ENCODE assay signal across 8 mouse cellular contexts in genomic region chr7:7136379-7136866, GRCm38 (mm10). TPM values are rescaled to one million over a fixed set of nuclear protein-coding genes. Genes with fewer than 3 reads are reported as not detected.
A peak's percentile ranks its signal among the peaks of the same experiment; 100 is the strongest.
DNase-seq lines count a peak whose midpoint lies in the region; ATAC-seq and TF ChIP-seq lines count a peak whose summit lies in the region.

Zfp773 (minus strand) TSS chr7:7136755.

- CTCF ChIA-PET in Patski (lab: Charles Lee) = interaction anchor here (1.0 to 1.5 kb wide), 4 partner anchors 24 to 52 kb away, joined by 3 to 6 read pairs (median 4); partner anchors contain the start of gene Zfp418

- peak; percentile 13 for DNase-seq in Patski (ENCODE audit: low read depth, low spot score)
- peak; percentile 67 to 74 for DNase-seq in cerebellum, adult 2 months
- peak; percentile 9 to 70 for DNase-seq in frontal cortex, adult 2 months (ENCODE audit: extremely low spot score in 1 of 2, low spot score in 1 of 2)
- peak; percentile 75 for DNase-seq in hindbrain, embryonic 14.5 days (ENCODE audit: low spot score)
- DNase-seq in layer of hippocampus, postnatal 14 days (ENCODE audit: low spot score in 2 of 2) = peak; percentile 58 to 60
- peak; percentile 63 for DNase-seq in lung, postnatal 0 days (ENCODE audit: low spot score)
- DNase-seq in ovary, postnatal 14 days (ENCODE audit: low spot score) = peak; percentile 35
- peak; percentile 11 for DNase-seq in urinary bladder, postnatal 10 days (ENCODE audit: low spot score)

- 0 out of 2 replicates have a peak, but pooled peaks cover 2% of the 10 kb centered on the region for H3K4me1 ChIP-seq in cerebellum, adult 2 months (ENCODE audit: control insufficient read depth, insufficient read depth, low read length)
- peaks cover 14% of the 10 kb centered on the region for H3K4me1 ChIP-seq in hindbrain, embryonic 14.5 days (replicated peaks; ENCODE audit: control insufficient read depth, insufficient read depth, low read length)
- H3K4me1 ChIP-seq in lung, postnatal 0 days (ENCODE audit: insufficient read depth, low read depth, low read length) = no peaks in the 10 kb centered on the region

- H3K36me3 ChIP-seq in hindbrain, embryonic 14.5 days (replicated peaks; ENCODE audit: control insufficient read depth, insufficient read depth) = peaks cover 23% of the 10 kb centered on the region
- no peaks in the 10 kb centered on the region for H3K36me3 ChIP-seq in lung, postnatal 0 days (ENCODE audit: insufficient read depth, low read length)

- H3K27ac ChIP-seq in cerebellum, adult 2 months (ENCODE audit: insufficient read depth, low read length) = 0 out of 2 replicates have a peak within 1 kb of the TSS, but pooled peaks have one; percentile 1
- H3K27ac ChIP-seq in hindbrain, embryonic 14.5 days = peak within 1 kb of the TSS; percentile 86
- H3K27ac ChIP-seq in lung, postnatal 0 days (ENCODE audit: low read length) = no peak within 1 kb of the TSS

- peak within 1 kb of the TSS; percentile 56 for H3K4me2 ChIP-seq in hindbrain, embryonic 14.5 days (replicated peaks)
- peak within 1 kb of the TSS; percentile 52 for H3K4me2 ChIP-seq in lung, postnatal 0 days (replicated peaks; ENCODE audit: low read depth, low read length)

- in situ Hi-C loops in Patski (cut with MboI; ENCODE audit: low pct_unique_long_range_greater_than_20kb) = loop anchor here (5.0 to 25.0 kb wide), 2 partner anchors 36 to 151 kb away; partner anchors contain the start of genes Gm45844 and Zfp418

- TF ChIP-seq EP300 in lung, postnatal 0 days (IDR thresholded peaks at IDR 0.05) = no peak

- H3K4me3 ChIP-seq in cerebellum, adult 2 months (replicated peaks; ENCODE audit: insufficient read depth, low read depth, low read length) = peak within 1 kb of the TSS; percentile 80
- H3K4me3 ChIP-seq in hindbrain, embryonic 14.5 days (replicated peaks; ENCODE audit: low read length) = peak within 1 kb of the TSS; percentile 53
- peak within 1 kb of the TSS; percentile 46 for H3K4me3 ChIP-seq in lung, postnatal 0 days (ENCODE audit: low read depth, low read length)

- 0 out of 2 replicates have a peak, but pooled peaks cover under 1% of the 10 kb centered on the region for H3K9me3 ChIP-seq in hindbrain, embryonic 14.5 days (ENCODE audit: control insufficient read depth, low read length)
- H3K9me3 ChIP-seq in lung, postnatal 0 days (ENCODE audit: low read length) = no peaks in the 10 kb centered on the region

- peak; percentile 99 for ATAC-seq in Patski
- peak; percentile 97 for ATAC-seq in hindbrain, embryonic 14.5 days (ENCODE audit: low FRiP score)
- ATAC-seq in lung, postnatal 0 days = peak; percentile 97

- POLR2A ChIA-PET in Patski (lab: Charles Lee) = interaction anchor here (1.4 kb wide), 1 partner anchor 35 kb away, joined by 4 read pairs; the partner anchor contains the start of gene Zfp418

- WGBS in cerebellum, adult 2 months = 4% methylated on average over 16 of the region's 16 CpGs
- WGBS in hindbrain, embryonic 14.5 days = 8% methylated on average over 16 of the region's 16 CpGs
- 8% methylated on average over 16 of the region's 16 CpGs for WGBS in lung, postnatal 0 days

- H3K27me3 ChIP-seq in Patski = peaks cover 15% of the 10 kb centered on the region
- H3K27me3 ChIP-seq in cerebellum, adult 2 months (ENCODE audit: control insufficient read depth, insufficient read depth, low read length) = no peaks in the 10 kb centered on the region
- H3K27me3 ChIP-seq in hindbrain, embryonic 14.5 days (ENCODE audit: control insufficient read depth, insufficient read depth, low read length) = no peaks in the 10 kb centered on the region
- H3K27me3 ChIP-seq in lung, postnatal 0 days (replicated peaks; ENCODE audit: insufficient read depth, low read length) = no peaks in the 10 kb centered on the region

- peak; percentile 31; the same call in 1 of the 2 replicates for TF ChIP-seq POLR2A in cerebellum, adult 2 months (IDR thresholded peaks at IDR 0.05; ENCODE audit: borderline replicate concordance, insufficient read depth, low read length)

- H3K9ac ChIP-seq in hindbrain, embryonic 14.5 days = peak within 1 kb of the TSS; percentile 81
- no peak within 1 kb of the TSS for H3K9ac ChIP-seq in lung, postnatal 0 days (replicated peaks; ENCODE audit: low read depth)

- peak; percentile 71 for TF ChIP-seq CTCF in Patski (IDR thresholded peaks at IDR 0.05)
- peak; percentile 55 for TF ChIP-seq CTCF in cerebellum, adult 2 months (IDR thresholded peaks at IDR 0.05; ENCODE audit: borderline replicate concordance, insufficient read depth, low read depth, low read length)
- peak; percentile 65 for TF ChIP-seq CTCF in lung, postnatal 0 days (IDR thresholded peaks at IDR 0.05)

RNA-seq across cellular contexts. Expression of gene Zfp773, which starts in this region (rescaled TPM):
- polyA plus RNA-seq in Patski (2021) = 0.55 TPM
- 1.1 and 1.3 TPM in 2 replicates for polyA plus RNA-seq in cerebellum, adult 2 months (2012; rRNA removed)
- 1.5 and 1.7 TPM in 2 replicates for polyA plus RNA-seq in frontal cortex, adult 2 months (2012; rRNA removed)
- 11.9 and 14.2 TPM in 2 replicates for polyA plus RNA-seq in hindbrain, embryonic 14.5 days (2014; fragmentation: Nextera tagmentation; extraction: Ambion mirVana)
- 1 to 10 TPM; 1.8 to 2.2 TPM for total RNA-seq in layer of hippocampus, postnatal 14 days (2021)
- 0.54 and 0.89 TPM in 2 replicates for polyA plus RNA-seq in lung, postnatal 0 days (2015; fragmentation: Nextera tagmentation; extraction: Ambion mirVana)

Comparison
In these comparisons a context has a peak if more than half of its experiments do, and no peak if none do; other contexts are left out.
1. Peak in DNase-seq and ATAC-seq in Patski; RNA of the gene not detected or under 1 TPM.
2. Peak in DNase-seq, ATAC-seq, H3K4me3 ChIP-seq and H3K4me2 ChIP-seq in lung, postnatal 0 days; RNA of the gene not detected or under 1 TPM.
3. DNase-seq: peak in every context shown above with its lines; median percentile 75 in hindbrain, embryonic 14.5 days; 70 in cerebellum, adult 2 months; 63 in lung, postnatal 0 days; 59 in layer of hippocampus, postnatal 14 days; 40 in frontal cortex, adult 2 months; 35 in ovary, postnatal 14 days; 13 in Patski; 11 in urinary bladder, postnatal 10 days.